Mouse (Mus musculus): Measurements from ENCODE around the gene Afg3l1.

DNA sequence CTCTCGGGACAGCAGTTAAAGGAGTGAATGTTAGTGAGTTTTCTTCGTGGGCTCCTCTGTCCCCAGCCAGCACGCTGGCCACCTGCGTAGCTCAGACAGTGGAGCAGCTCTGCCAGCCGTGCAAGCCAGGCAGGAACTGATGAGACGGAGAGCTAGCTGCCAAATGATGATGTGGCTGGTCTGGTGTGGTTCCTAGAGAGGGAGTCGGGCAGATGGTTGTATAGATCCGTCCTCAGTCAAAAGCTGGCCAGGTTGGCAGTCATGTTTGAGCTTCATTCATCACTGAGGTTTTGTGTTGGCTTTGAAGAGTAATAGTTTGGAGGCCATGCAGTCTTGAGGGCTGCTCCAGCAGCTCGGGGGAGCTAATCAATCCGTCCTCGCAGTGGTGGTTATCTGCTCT, 21.3 kb downstream of the Afg3l1 start:
- TF ChIP-seq CTCF (IDR thresholded peaks at IDR 0.05; ENCODE audit: borderline replicate concordance, insufficient read depth, low read depth, low read length) (no peak), POLR2A (IDR thresholded peaks at IDR 0.05; ENCODE audit: borderline replicate concordance, insufficient read depth, low read length) (no peak)

All from cerebellum, adult 2 months (tissue).